ENCODE assay signal across 21 mouse cellular contexts in the genomic region with DNA sequence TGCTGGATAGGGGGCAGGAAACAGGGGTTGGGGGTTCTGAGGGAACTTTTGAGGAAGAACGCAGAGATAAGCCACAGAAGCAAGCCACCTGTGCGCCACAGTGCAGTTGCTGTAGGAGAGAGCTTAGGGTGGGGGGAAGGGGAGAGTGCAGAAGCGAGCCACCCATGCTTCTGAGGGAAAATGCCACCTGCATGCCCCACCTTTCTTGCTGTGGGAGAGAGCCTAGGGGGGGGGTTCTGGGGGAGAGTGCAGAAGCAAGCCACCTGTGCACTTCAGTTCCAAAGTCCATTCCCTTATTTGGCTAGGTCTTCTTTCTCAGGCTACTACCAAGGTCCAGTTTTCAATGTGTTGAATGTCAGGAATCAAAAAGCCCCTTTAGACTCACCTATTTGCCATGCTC.
DNase-seq lines count a peak whose midpoint lies in the region; ATAC-seq and TF ChIP-seq lines count a peak whose summit lies in the region.
"Had no signal": no experiment of that assay in that cellular context is flagged by ENCODE, and none has a peak within 500 bp of the region (broad histone marks: within the 10 kb centered on the region; RNA-seq: fewer than 3 reads in every experiment).

No protein-coding gene starts in this region.

- no peak for TF ChIP-seq CTCF in kidney, postnatal 0 days (IDR thresholded peaks at IDR 0.05; ENCODE audit: low read depth)
- no peak for TF ChIP-seq CTCF in olfactory bulb, adult 2 months (IDR thresholded peaks at IDR 0.05; ENCODE audit: insufficient read depth, low read depth, low read length)
- TF ChIP-seq CTCF in thymus, adult 2 months (IDR thresholded peaks at IDR 0.05; ENCODE audit: borderline replicate concordance, control insufficient read depth, extremely low read depth, insufficient read depth, low read length, poor library complexity): no peak

- H3K4me1 ChIP-seq in kidney, postnatal 0 days (replicated peaks; ENCODE audit: insufficient read depth, low read length): no peaks in the 10 kb centered on the region
- no peaks in the 10 kb centered on the region for H3K4me1 ChIP-seq in kidney, embryonic 15.5 days
- H3K4me1 ChIP-seq in olfactory bulb, adult 2 months (ENCODE audit: control insufficient read depth, insufficient read depth, low read length): peaks cover 6% of the 10 kb centered on the region; the same call in 1 of the 2 replicates
- peaks cover 19% of the 10 kb centered on the region for H3K4me1 ChIP-seq in thymus, adult 2 months (replicated peaks; ENCODE audit: control insufficient read depth, insufficient read depth, low read length)
- H3K4me1 ChIP-seq: heart, embryonic 15.5 days; hindbrain, embryonic 15.5 days; liver, embryonic 13.5 days; megakaryocyte, embryonic 14.5 days; neural tube, embryonic 13.5 days had no signal

- H3K9me3 ChIP-seq in kidney, postnatal 0 days (replicated peaks; ENCODE audit: low read length): no peaks in the 10 kb centered on the region
- H3K9me3 ChIP-seq in kidney, embryonic 15.5 days (replicated peaks): no peaks in the 10 kb centered on the region
- H3K9me3 ChIP-seq: heart, embryonic 15.5 days; hindbrain, embryonic 15.5 days; liver, embryonic 13.5 days; megakaryocyte, embryonic 14.5 days; neural tube, embryonic 13.5 days had no signal

- no peaks in the 10 kb centered on the region for H3K36me3 ChIP-seq in kidney, postnatal 0 days (ENCODE audit: insufficient read depth, low read length)
- no peaks in the 10 kb centered on the region for H3K36me3 ChIP-seq in kidney, embryonic 15.5 days
- no peaks in the 10 kb centered on the region for H3K36me3 ChIP-seq in thymus, adult 2 months (ENCODE audit: control insufficient read depth, insufficient read depth, low read length)
- H3K36me3 ChIP-seq: heart, embryonic 15.5 days; hindbrain, embryonic 15.5 days; liver, embryonic 13.5 days; neural tube, embryonic 13.5 days had no signal

- H3K4me3 ChIP-seq in kidney, postnatal 0 days (replicated peaks; ENCODE audit: low read depth, low read length): no peak overlapping the region
- no peak overlapping the region for H3K4me3 ChIP-seq in kidney, embryonic 15.5 days (replicated peaks)
- no peak overlapping the region for H3K4me3 ChIP-seq in olfactory bulb, adult 2 months (ENCODE audit: insufficient read depth, low read depth, low read length)
- H3K4me3 ChIP-seq in thymus, adult 2 months (ENCODE audit: control insufficient read depth, insufficient read depth, low read length): no peak overlapping the region
- H3K4me3 ChIP-seq: heart, embryonic 15.5 days; hindbrain, embryonic 15.5 days; left cerebral cortex, adult 2 months; liver, embryonic 13.5 days; megakaryocyte, embryonic 14.5 days; neural tube, embryonic 13.5 days had no signal

- H3K9ac ChIP-seq in kidney, postnatal 0 days (ENCODE audit: low read depth, low read length): no peak overlapping the region
- no peak overlapping the region for H3K9ac ChIP-seq in kidney, embryonic 15.5 days
- H3K9ac ChIP-seq: heart, embryonic 15.5 days; hindbrain, embryonic 15.5 days; liver, embryonic 13.5 days; neural tube, embryonic 13.5 days had no signal

- no peak overlapping the region for H3K27ac ChIP-seq in kidney, postnatal 0 days
- no peak overlapping the region for H3K27ac ChIP-seq in kidney, embryonic 15.5 days
- 0 out of 2 replicates have a peak overlapping the region, but pooled peaks have one; percentile 40 for H3K27ac ChIP-seq in olfactory bulb, adult 2 months (ENCODE audit: insufficient read depth, low read depth, low read length)
- H3K27ac ChIP-seq in thymus, adult 2 months (ENCODE audit: control insufficient read depth, insufficient read depth, low read length): peak overlapping the region; percentile 29; the same call in 1 of the 2 replicates
- H3K27ac ChIP-seq: heart, embryonic 15.5 days; hindbrain, embryonic 15.5 days; left cerebral cortex, adult 2 months; liver, embryonic 13.5 days; neural tube, embryonic 13.5 days had no signal

- no peaks in the 10 kb centered on the region for H3K27me3 ChIP-seq in kidney, postnatal 0 days (ENCODE audit: insufficient read depth, low read length)
- no peaks in the 10 kb centered on the region for H3K27me3 ChIP-seq in kidney, embryonic 15.5 days
- H3K27me3 ChIP-seq in thymus, adult 2 months (ENCODE audit: control insufficient read depth, insufficient read depth, low read length): no peaks in the 10 kb centered on the region
- H3K27me3 ChIP-seq: heart, embryonic 15.5 days; hindbrain, embryonic 15.5 days; liver, embryonic 13.5 days; megakaryocyte, embryonic 14.5 days; neural tube, embryonic 13.5 days had no signal

- no peak for TF ChIP-seq POLR2A in olfactory bulb, adult 2 months (IDR thresholded peaks at IDR 0.05; ENCODE audit: insufficient read depth, low read depth, low read length)
- no peak for TF ChIP-seq POLR2A in thymus, adult 2 months (IDR thresholded peaks at IDR 0.05; ENCODE audit: control insufficient read depth, extremely low read depth, insufficient read depth, low read length, poor library complexity)

- 0 out of 2 replicates have a peak, but pooled peaks have one; percentile 21 for ATAC-seq in kidney, postnatal 0 days (replicated peaks; ENCODE audit: low FRiP score, low read depth)
- no peak for ATAC-seq in kidney, embryonic 15.5 days (replicated peaks; ENCODE audit: low FRiP score)
- ATAC-seq: forebrain, embryonic 14.5 days had no signal

- 39% methylated on average over 3 of the region's 3 CpGs for WGBS in kidney, postnatal 0 days
- WGBS in kidney, embryonic 15.5 days: 68% methylated on average over 3 of the region's 3 CpGs
- 58% methylated on average over 3 of the region's 3 CpGs for WGBS in olfactory bulb, adult 2 months
- WGBS in thymus, adult 2 months: 1% methylated on average over 3 of the region's 3 CpGs

- DNase-seq in kidney, postnatal 0 days (ENCODE audit: low spot score): no peak
- peak; percentile 40 for DNase-seq in thymus, adult 2 months
- DNase-seq in thymus, postnatal 4 days: peak; percentile 39
- DNase-seq in cerebellum, adult 8-10 months: no peak
- no peak for DNase-seq in embryo, embryonic 9.5 days (ENCODE audit: extremely low spot score)
- DNase-seq in layer of hippocampus, adult 9-11 months: no peak
- DNase-seq: cerebellum, adult 11-12 months; cerebellum, postnatal 36 days; embryo, embryonic 11 days; kidney, adult 11 months; liver, embryonic 13.5 days; lung, adult 2 months; midbrain, embryonic 14.5 days had no signal

- H3K4me2 ChIP-seq in kidney, postnatal 0 days (ENCODE audit: low read length): no peak overlapping the region
- no peak overlapping the region for H3K4me2 ChIP-seq in kidney, embryonic 15.5 days
- H3K4me2 ChIP-seq: heart, embryonic 15.5 days; hindbrain, embryonic 15.5 days; liver, embryonic 13.5 days; neural tube, embryonic 13.5 days had no signal

Comparison
In these comparisons a context has a peak if more than half of its experiments do, and no peak if none do; other contexts are left out.
1. DNase-seq: peak in thymus, adult 2 months (single experiment) and thymus, postnatal 4 days (single experiment); none in kidney, postnatal 0 days (single experiment), cerebellum, adult 8-10 months (single experiment), embryo, embryonic 9.5 days (single experiment) and layer of hippocampus, adult 9-11 months (single experiment).
2. H3K27ac ChIP-seq: peak in olfactory bulb, adult 2 months (single experiment) and thymus, adult 2 months (single experiment); none in kidney, postnatal 0 days (single experiment) and kidney, embryonic 15.5 days (single experiment).